Mouse (Mus musculus) stomach, embryonic 16.5 days (tissue): ENCODE data around the gene Rhbdf2. TPM values are rescaled to one million over a fixed set of nuclear protein-coding genes. Genes with fewer than 3 reads are reported as not detected.

Source experiments
- polyA plus RNA-seq: library from polyadenylated mRNA; unstranded; fragments of >200 nt; fragmentation: Nextera tagmentation; extraction: Ambion mirVana; gene quantifications from 2 replicates; pipeline ENCODE4 v1.2.1, GENCODE M21; 2015

Rhbdf2 gene
- polyA plus RNA-seq, 1 experiment from 2014 or later, result 8.2 TPM

Other genes starting within 250 kb of the Rhbdf2 start
- gene Rnf157, start 214.0 kb downstream of the Rhbdf2 start, polyA plus RNA-seq, result 5.2 TPM in 2 replicates
- gene Ubald2, start 192.9 kb downstream of the Rhbdf2 start, polyA plus RNA-seq, result 30.2 and 34.8 TPM in 2 replicates
- gene Qrich2, start 160.8 kb downstream of the Rhbdf2 start, polyA plus RNA-seq, result 0.20 and 0.53 TPM in 2 replicates
- gene Prpsap1, start 132.8 kb downstream of the Rhbdf2 start, polyA plus RNA-seq, result 190 and 195 TPM in 2 replicates
- 12.4 and 15.3 TPM in 2 replicates for gene Sphk1, start 96.1 kb downstream of the Rhbdf2 start, polyA plus RNA-seq
- gene Ube2o, start 45.6 kb downstream of the Rhbdf2 start, polyA plus RNA-seq, result 4.8 and 5.1 TPM in 2 replicates
- not detected in 2 replicates for gene Aanat, start 40.6 kb downstream of the Rhbdf2 start, polyA plus RNA-seq
- 1.1 and 1.6 TPM in 2 replicates for gene Prcd, start 26.5 kb upstream of the Rhbdf2 start, polyA plus RNA-seq
- 19.6 and 24.8 TPM in 2 replicates for gene Cygb, start 27.3 kb upstream of the Rhbdf2 start, polyA plus RNA-seq
- gene St6galnac1, start 148.5 kb upstream of the Rhbdf2 start, polyA plus RNA-seq, result not detected in 2 replicates
- 12.1 and 15.7 TPM in 2 replicates for gene Mxra7, start 201.0 kb upstream of the Rhbdf2 start, polyA plus RNA-seq
- gene Mettl23, start 216.3 kb upstream of the Rhbdf2 start, polyA plus RNA-seq, result 51.9 and 58.9 TPM in 2 replicates
- 68.8 and 69.1 TPM in 2 replicates for gene Jmjd6, start 216.4 kb upstream of the Rhbdf2 start, polyA plus RNA-seq
- gene Mfsd11, start 225.4 kb upstream of the Rhbdf2 start, polyA plus RNA-seq, result 33.3 and 43.7 TPM in 2 replicates
- 528 and 578 TPM in 2 replicates for gene Srsf2, start 226.1 kb upstream of the Rhbdf2 start, polyA plus RNA-seq